Mouse (Mus musculus) liver, embryonic 15.5 days (tissue): ENCODE results near the gene Ppp2r2c. TPM values are rescaled to one million over a fixed set of nuclear protein-coding genes. Genes with fewer than 3 reads are reported as not detected.

Experiments
- ATAC-seq: fragments of 200-750 bp; cut with Nextera tagmentation; 2 replicates; pipeline ENCODE4 v1.8.0; 2017; ENCODE audit warnings: moderate number of reproducible peaks, mild to moderate bottlenecking, moderate library complexity; ENCODE audit not compliant: insufficient read depth
- H3K27ac ChIP-seq: fragments of 300-500 bp; sonication (generic); replicated peaks from 2 replicates; pipeline ENCODE4 v1.5.1; 2015; ENCODE audit warnings: mild to moderate bottlenecking, inconsistent platforms
- H3K27me3 ChIP-seq: fragments of 300-500 bp; sonication (generic); 2 replicates; pipeline ENCODE4 v1.6.1; 2015; ENCODE audit warnings: mild to moderate bottlenecking, inconsistent platforms
- H3K36me3 ChIP-seq: fragments of 300-500 bp; sonication (generic); replicated peaks from 2 replicates; pipeline ENCODE4 v1.6.1; 2015; ENCODE audit warnings: moderate library complexity, mild to moderate bottlenecking, inconsistent platforms
- H3K4me1 ChIP-seq: fragments of 300-500 bp; sonication (generic); replicated peaks from 2 replicates; pipeline ENCODE4 v1.6.1; 2015; ENCODE audit warnings: inconsistent platforms
- H3K4me2 ChIP-seq: fragments of 300-500 bp; sonication (generic); 2 replicates; pipeline ENCODE4 v1.6.1; 2015; ENCODE audit warnings: moderate library complexity, mild to moderate bottlenecking, inconsistent platforms
- H3K4me3 ChIP-seq: fragments of 300-500 bp; sonication (generic); replicated peaks from 2 replicates; pipeline ENCODE4 v1.5.1; 2015; ENCODE audit warnings: mild to moderate bottlenecking, inconsistent platforms
- H3K9ac ChIP-seq: fragments of 300-500 bp; sonication (generic); 2 replicates; pipeline ENCODE4 v1.6.1; 2015; ENCODE audit warnings: moderate library complexity, mild to moderate bottlenecking, inconsistent platforms
- H3K9me3 ChIP-seq: fragments of 300-500 bp; sonication (generic); replicated peaks from 2 replicates; pipeline ENCODE4 v1.6.1; 2016; ENCODE audit warnings: inconsistent platforms
- WGBS: fragments of 180-500 bp; shearing (Covaris S2); methylation state at CpG from one replicate; pipeline ENCODE4 v1.1.7; 2015; ENCODE audit warnings: mixed read lengths; ENCODE audit not compliant: insufficient replicate concordance; 5-methylcytosine and 5-hydroxymethylcytosine counted together
- polyA plus RNA-seq: library from polyadenylated mRNA; unstranded; fragments of >200 nt; fragmentation: Nextera tagmentation; extraction: Ambion mirVana; gene quantifications from 2 replicates; pipeline ENCODE4 v1.2.1, GENCODE M21; 2015

The Ppp2r2c gene
- polyA plus RNA-seq, 1 experiment from 2014 or later, result not detected

- 32% methylated on average over 9 of the region's 9 CpGs for WGBS
- no peak for ATAC-seq
- Histone ChIP-seq H3K27me3 (no peaks in the 10 kb centered on the region), H3K36me3 (no peaks in the 10 kb centered on the region), H3K9ac (no peak overlapping the region), H3K4me1 (no peaks in the 10 kb centered on the region), H3K9me3 (no peaks in the 10 kb centered on the region), H3K27ac (no peak overlapping the region), H3K4me2 (no peak overlapping the region), H3K4me3 (no peak overlapping the region)
Observed at GRCm38 (mm10) chr5:36887299-36887988, 19.1 kb downstream of the Ppp2r2c start.

DNA sequence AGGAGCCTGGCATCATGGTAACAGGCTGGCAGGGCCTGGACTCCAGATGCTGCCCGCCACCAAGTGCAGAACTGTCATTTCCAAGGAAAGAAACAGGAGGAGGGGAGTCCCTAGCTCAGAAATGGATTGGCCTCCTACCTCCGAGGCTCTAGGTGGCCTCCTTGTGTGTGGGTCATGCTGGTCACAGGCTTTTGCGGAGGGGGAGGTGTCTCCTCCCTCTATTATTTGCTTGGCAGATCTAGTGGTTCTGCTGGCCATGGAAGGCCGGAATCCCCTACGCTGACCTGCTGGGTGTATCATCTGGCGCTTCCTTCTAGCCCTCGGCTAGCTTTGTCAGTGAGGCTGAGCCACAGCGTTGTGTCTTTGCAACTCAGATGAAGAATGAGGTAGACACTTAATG lies 20.2 kb downstream of the Ppp2r2c start:
- Histone ChIP-seq H3K4me2 (no peak overlapping the region), H3K4me1 (no peaks in the 10 kb centered on the region), H3K36me3 (no peaks in the 10 kb centered on the region), H3K27me3 (no peaks in the 10 kb centered on the region), H3K27ac (no peak overlapping the region), H3K9me3 (no peaks in the 10 kb centered on the region), H3K9ac (no peak overlapping the region), H3K4me3 (no peak overlapping the region)
- 67% methylated on average over 8 of the region's 8 CpGs for WGBS
- ATAC-seq, result no peak

GRCm38 (mm10) chr5:36888911-36889310 lies 20.6 kb downstream of the Ppp2r2c start:
- no peaks in the 10 kb centered on the region for H3K27me3 ChIP-seq
- no peak overlapping the region for H3K27ac ChIP-seq
- no peak overlapping the region for H3K9ac ChIP-seq
- H3K4me3 ChIP-seq, result no peak overlapping the region
- 78% methylated on average over 11 of the region's 11 CpGs for WGBS
- no peaks in the 10 kb centered on the region for H3K9me3 ChIP-seq
- no peaks in the 10 kb centered on the region for H3K36me3 ChIP-seq
- no peak overlapping the region for H3K4me2 ChIP-seq
- ATAC-seq, result no peak
- no peaks in the 10 kb centered on the region for H3K4me1 ChIP-seq

GRCm38 (mm10) chr5:36889380-36889886 lies 21.1 kb downstream of the Ppp2r2c start:
- Histone ChIP-seq H3K4me3 (no peak overlapping the region), H3K36me3 (no peaks in the 10 kb centered on the region), H3K4me2 (no peak overlapping the region), H3K9me3 (no peaks in the 10 kb centered on the region), H3K9ac (no peak overlapping the region), H3K27me3 (no peaks in the 10 kb centered on the region), H3K4me1 (no peaks in the 10 kb centered on the region), H3K27ac (no peak overlapping the region)
- 57% methylated on average over 2 of the region's 2 CpGs for WGBS
- ATAC-seq, result no peak

DNA sequence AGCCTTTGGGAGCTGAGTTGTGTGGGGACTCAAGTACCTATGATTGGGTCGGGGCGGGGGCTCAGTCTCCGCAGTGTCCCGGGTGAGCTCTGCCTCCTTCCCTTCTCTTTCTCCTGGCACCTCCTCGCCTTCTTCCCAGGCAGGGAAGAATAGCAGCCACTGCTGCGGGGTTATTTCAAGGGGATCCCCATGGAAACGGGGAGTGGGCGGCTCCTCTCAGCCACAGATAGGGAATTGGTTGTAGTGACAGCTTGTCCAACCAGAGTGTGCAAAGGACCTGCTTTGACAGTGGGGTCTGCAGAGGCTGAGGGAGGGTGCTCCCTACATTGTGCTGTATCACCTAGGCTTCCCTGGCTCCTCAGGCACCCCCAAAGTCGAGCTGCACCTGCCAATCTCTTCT lies 22.5 kb downstream of the Ppp2r2c start:
- no peak overlapping the region for H3K9ac ChIP-seq
- WGBS, result 47% methylated on average over 9 of the region's 9 CpGs
- H3K36me3 ChIP-seq, result no peaks in the 10 kb centered on the region
- no peak for ATAC-seq
- no peaks in the 10 kb centered on the region for H3K4me1 ChIP-seq
- no peaks in the 10 kb centered on the region for H3K9me3 ChIP-seq
- no peaks in the 10 kb centered on the region for H3K27me3 ChIP-seq
- no peak overlapping the region for H3K27ac ChIP-seq
- H3K4me3 ChIP-seq, result no peak overlapping the region
- no peak overlapping the region for H3K4me2 ChIP-seq

DNA sequence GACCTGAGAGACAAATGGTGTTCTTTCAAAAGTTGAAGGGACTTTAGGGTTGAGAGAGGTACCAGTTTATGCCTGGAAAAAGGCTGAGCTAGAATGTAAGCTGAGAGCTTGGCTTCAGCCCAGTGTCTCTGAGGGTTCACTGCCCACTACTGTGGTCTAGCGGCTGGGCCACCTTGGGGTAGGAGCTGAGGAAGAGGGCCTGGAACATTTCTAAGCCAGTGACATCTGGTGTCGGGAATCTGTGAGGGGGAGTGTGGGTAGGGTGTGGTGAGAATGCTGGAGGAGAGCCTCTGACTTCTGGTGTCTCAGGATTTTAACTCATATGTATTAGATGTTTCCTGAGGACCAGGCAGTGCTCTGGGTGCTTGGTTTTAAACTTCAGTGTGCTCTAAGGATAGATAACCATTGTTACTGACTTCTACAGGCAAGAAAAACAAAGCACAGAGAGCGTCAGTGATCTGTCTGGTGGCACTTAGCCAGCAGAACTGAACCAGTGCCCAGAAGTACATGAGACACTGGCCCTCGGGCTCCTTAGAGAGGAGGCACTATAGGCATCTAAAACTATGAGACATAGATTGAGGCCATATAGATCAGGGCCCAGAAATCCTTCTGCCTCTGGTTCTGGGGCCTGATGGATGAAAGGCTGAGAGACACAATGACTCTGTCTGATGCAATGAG lies 23.6 kb downstream of the Ppp2r2c start:
- Histone ChIP-seq H3K4me1 (no peaks in the 10 kb centered on the region), H3K9ac (no peak overlapping the region), H3K36me3 (no peaks in the 10 kb centered on the region), H3K27me3 (no peaks in the 10 kb centered on the region), H3K4me3 (no peak overlapping the region), H3K4me2 (no peak overlapping the region), H3K27ac (no peak overlapping the region), H3K9me3 (no peaks in the 10 kb centered on the region)
- WGBS, result 41% methylated on average over 4 of the region's 4 CpGs
- ATAC-seq, result no peak

DNA sequence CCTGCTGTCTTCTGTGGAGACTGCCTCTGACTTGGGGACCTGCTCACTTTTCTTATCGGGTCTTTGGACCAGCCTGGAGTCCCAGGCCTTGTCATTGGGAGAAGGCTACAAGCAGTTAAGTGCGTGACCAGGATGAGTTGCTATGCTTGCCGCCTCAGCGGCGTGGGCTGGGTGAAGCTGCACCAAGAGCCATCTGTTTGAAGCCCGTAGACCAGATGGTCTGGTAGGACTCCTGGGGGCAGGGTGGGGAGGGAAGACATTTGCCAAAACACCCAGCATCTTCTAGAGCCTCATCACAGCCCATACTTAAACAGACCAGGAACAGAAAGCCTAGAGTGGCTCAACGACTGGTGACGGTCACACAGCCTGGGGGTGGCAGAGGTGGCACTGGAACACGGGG lies 24.9 kb downstream of the Ppp2r2c start:
- Histone ChIP-seq H3K9me3 (no peaks in the 10 kb centered on the region), H3K9ac (no peak overlapping the region), H3K36me3 (no peaks in the 10 kb centered on the region), H3K27ac (no peak overlapping the region), H3K4me3 (no peak overlapping the region), H3K4me2 (no peak overlapping the region), H3K4me1 (no peaks in the 10 kb centered on the region), H3K27me3 (no peaks in the 10 kb centered on the region)
- ATAC-seq, result no peak
- 58% methylated on average over 9 of the region's 9 CpGs for WGBS

DNA sequence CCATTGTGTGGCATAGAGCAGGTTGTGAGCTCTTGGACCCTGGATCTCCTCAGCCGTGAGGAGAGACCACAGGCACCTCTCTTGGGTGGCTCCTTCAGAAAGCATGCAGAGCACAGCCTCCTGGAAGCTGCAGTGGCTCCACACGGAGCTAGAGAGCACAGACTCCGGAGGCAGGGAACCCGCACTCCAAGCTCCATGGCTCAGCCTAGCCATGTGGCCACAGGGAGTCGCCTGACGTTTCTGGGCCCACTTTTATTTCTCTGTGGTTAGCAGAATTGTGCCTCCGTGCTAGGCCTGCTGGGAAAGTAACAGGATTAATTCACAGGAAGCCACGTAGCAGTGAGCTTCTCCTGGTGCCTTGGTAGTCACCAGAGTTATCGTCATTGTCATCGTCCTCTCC lies 25.8 kb downstream of the Ppp2r2c start:
- Histone ChIP-seq H3K27me3 (no peaks in the 10 kb centered on the region), H3K4me1 (no peaks in the 10 kb centered on the region), H3K9me3 (no peaks in the 10 kb centered on the region), H3K9ac (no peak overlapping the region), H3K27ac (no peak overlapping the region), H3K36me3 (no peaks in the 10 kb centered on the region), H3K4me3 (no peak overlapping the region), H3K4me2 (no peak overlapping the region)
- no peak for ATAC-seq
- WGBS, result 46% methylated on average over 10 of the region's 10 CpGs

GRCm38 (mm10) chr5:36894604-36895368 lies 26.5 kb downstream of the Ppp2r2c start:
- Histone ChIP-seq H3K9me3 (no peaks in the 10 kb centered on the region), H3K27ac (no peak overlapping the region), H3K4me1 (no peaks in the 10 kb centered on the region), H3K4me2 (no peak overlapping the region), H3K4me3 (no peak overlapping the region), H3K9ac (no peak overlapping the region), H3K27me3 (no peaks in the 10 kb centered on the region), H3K36me3 (no peaks in the 10 kb centered on the region)
- WGBS, result 46% methylated on average over 6 of the region's 6 CpGs
- ATAC-seq, result no peak

GRCm38 (mm10) chr5:36895621-36896573 lies 27.6 kb downstream of the Ppp2r2c start:
- H3K9me3 ChIP-seq, result no peaks in the 10 kb centered on the region
- ATAC-seq, result no peak

More at GRCm38 (mm10) chr5:36895621-36896573, 27.6 kb downstream of the Ppp2r2c start:
- Histone ChIP-seq H3K36me3 (no peaks in the 10 kb centered on the region), H3K4me2 (no peak overlapping the region), H3K4me3 (no peak overlapping the region), H3K9ac (no peak overlapping the region), H3K27ac (no peak overlapping the region), H3K4me1 (no peaks in the 10 kb centered on the region), H3K27me3 (no peaks in the 10 kb centered on the region)
- WGBS, result 59% methylated on average over 10 of the region's 10 CpGs
